ENCODE assay signal across 8 mouse cellular contexts in the genomic region with DNA sequence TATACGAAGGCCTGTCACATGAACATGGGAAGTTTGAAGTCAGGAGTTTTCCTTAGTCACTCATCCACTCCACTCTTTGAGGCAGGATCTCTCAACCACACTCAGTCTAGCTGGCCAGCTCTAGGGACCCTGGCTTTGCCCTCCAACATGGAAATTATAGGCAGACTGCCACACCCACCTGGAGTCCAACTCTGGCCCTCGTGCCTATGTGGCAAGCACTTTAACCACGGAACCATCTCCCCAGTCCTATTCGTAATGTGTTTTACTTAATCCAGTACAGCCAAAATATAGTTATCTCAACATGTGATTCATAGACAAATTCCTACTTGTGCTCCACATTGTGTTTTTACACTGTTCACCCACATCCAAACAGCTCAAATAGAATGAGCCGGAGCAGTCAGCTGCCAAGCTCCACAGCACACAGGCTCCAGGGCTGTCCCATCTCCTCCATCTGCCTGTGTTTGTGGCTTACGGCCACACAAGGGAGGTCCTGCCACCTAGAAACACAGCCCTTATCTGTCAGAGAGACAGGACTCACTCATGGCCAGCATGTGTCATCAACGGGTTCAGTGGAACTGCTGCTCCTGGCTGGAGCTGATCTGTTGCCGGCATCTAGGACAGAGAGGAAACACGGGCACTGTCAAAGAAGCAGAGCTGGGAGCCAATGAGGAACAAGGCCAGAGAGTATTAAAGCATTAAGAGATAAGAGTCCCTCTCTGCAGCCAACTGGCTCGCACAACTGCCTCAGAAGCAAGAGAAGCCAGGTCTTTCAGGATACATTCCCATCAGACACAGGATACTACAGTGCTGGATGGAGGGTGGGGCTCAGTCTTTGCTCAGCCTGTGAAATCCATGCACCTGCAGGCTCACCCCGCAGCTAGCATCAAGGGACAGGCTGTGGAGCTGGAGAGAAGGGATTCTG. TPM values are rescaled to one million over a fixed set of nuclear protein-coding genes. Genes with fewer than 3 reads are reported as not detected.
A peak's percentile ranks its signal among the peaks of the same experiment; 100 is the strongest.
DNase-seq lines count a peak whose midpoint lies in the region; ATAC-seq lines count a peak whose summit lies in the region.

No protein-coding gene starts in this region.

- DNase-seq in hindbrain, embryonic 10.5 days (ENCODE audit: low spot score): no peak
- DNase-seq in 3T3-L1 (ENCODE audit: low read depth, low spot score): peak; percentile 38
- peak; percentile 52 for DNase-seq in cerebellum, adult 8-10 months
- DNase-seq in c-Kit-positive CD71-positive TER-119-positive erythroid progenitor cells, embryonic 14.5 days (ENCODE audit: low spot score): no peak
- no peak for DNase-seq in thymus, postnatal 10 days (ENCODE audit: low spot score in 2 of 2)

- no peak overlapping the region for H3K4me3 ChIP-seq in hindbrain, embryonic 12.5 days
- no peak overlapping the region for H3K4me3 ChIP-seq in hindbrain, embryonic 10.5 days
- no peak overlapping the region for H3K4me3 ChIP-seq in heart, embryonic 12.5 days
- no peak overlapping the region for H3K4me3 ChIP-seq in limb, embryonic 13.5 days

- no peak overlapping the region for H3K9ac ChIP-seq in hindbrain, embryonic 12.5 days
- H3K9ac ChIP-seq in heart, embryonic 12.5 days: no peak overlapping the region
- no peak overlapping the region for H3K9ac ChIP-seq in limb, embryonic 13.5 days

- peaks cover 19% of the 10 kb centered on the region for H3K36me3 ChIP-seq in hindbrain, embryonic 12.5 days
- peaks cover 67% of the 10 kb centered on the region for H3K36me3 ChIP-seq in hindbrain, embryonic 10.5 days
- H3K36me3 ChIP-seq in heart, embryonic 12.5 days: no peaks in the 10 kb centered on the region
- peaks cover 46% of the 10 kb centered on the region for H3K36me3 ChIP-seq in limb, embryonic 13.5 days

- H3K9me3 ChIP-seq in hindbrain, embryonic 12.5 days (replicated peaks): no peaks in the 10 kb centered on the region
- peaks cover 4% of the 10 kb centered on the region; the same call in 1 of the 2 replicates for H3K9me3 ChIP-seq in hindbrain, embryonic 10.5 days
- H3K9me3 ChIP-seq in heart, embryonic 12.5 days (replicated peaks): no peaks in the 10 kb centered on the region
- no peaks in the 10 kb centered on the region for H3K9me3 ChIP-seq in limb, embryonic 13.5 days

- H3K4me2 ChIP-seq in hindbrain, embryonic 12.5 days (replicated peaks): no peak overlapping the region
- H3K4me2 ChIP-seq in heart, embryonic 12.5 days: peak overlapping the region; percentile 40
- H3K4me2 ChIP-seq in limb, embryonic 13.5 days (replicated peaks): peak overlapping the region; percentile 27

- WGBS in hindbrain, embryonic 12.5 days: 87% methylated on average over 11 of the region's 11 CpGs
- WGBS in hindbrain, embryonic 10.5 days: 89% methylated on average over 11 of the region's 11 CpGs
- WGBS in heart, embryonic 12.5 days: 37% methylated on average over 11 of the region's 11 CpGs
- 83% methylated on average over 11 of the region's 11 CpGs for WGBS in limb, embryonic 13.5 days

- H3K4me1 ChIP-seq in hindbrain, embryonic 12.5 days: peaks cover 22% of the 10 kb centered on the region
- peaks cover 19% of the 10 kb centered on the region for H3K4me1 ChIP-seq in hindbrain, embryonic 10.5 days (replicated peaks)
- H3K4me1 ChIP-seq in heart, embryonic 12.5 days (replicated peaks): peaks cover 69% of the 10 kb centered on the region
- peaks cover 79% of the 10 kb centered on the region for H3K4me1 ChIP-seq in limb, embryonic 13.5 days

- H3K27me3 ChIP-seq in hindbrain, embryonic 12.5 days: no peaks in the 10 kb centered on the region
- no peaks in the 10 kb centered on the region for H3K27me3 ChIP-seq in hindbrain, embryonic 10.5 days (ENCODE audit: insufficient read depth, poor library complexity, severe bottlenecking)
- no peaks in the 10 kb centered on the region for H3K27me3 ChIP-seq in heart, embryonic 12.5 days (replicated peaks)
- no peaks in the 10 kb centered on the region for H3K27me3 ChIP-seq in limb, embryonic 13.5 days

- 0 out of 2 replicates have a peak overlapping the region, but pooled peaks have one; percentile 19 for H3K27ac ChIP-seq in hindbrain, embryonic 12.5 days
- no peak overlapping the region for H3K27ac ChIP-seq in hindbrain, embryonic 10.5 days
- H3K27ac ChIP-seq in heart, embryonic 12.5 days (ENCODE audit: poor library complexity, severe bottlenecking): peak overlapping the region; percentile 33; the same call in 1 of the 2 replicates
- H3K27ac ChIP-seq in limb, embryonic 13.5 days: peak overlapping the region; percentile 79

- ATAC-seq in hindbrain, embryonic 12.5 days (ENCODE audit: low FRiP score): no peak
- ATAC-seq in heart, embryonic 12.5 days (ENCODE audit: insufficient number of reproducible peaks, low FRiP score): 0 out of 2 replicates have a peak, but pooled peaks have one; percentile 27
- no peak for ATAC-seq in limb, embryonic 13.5 days (ENCODE audit: low FRiP score, low read depth)

RNA-seq across cellular contexts. Expression of gene Rnf144a, which starts 10.0 kb away (rescaled TPM):
- polyA plus RNA-seq in hindbrain, embryonic 12.5 days (2016; fragmentation: Nextera tagmentation; extraction: Ambion mirVana): 40.0 and 43.2 TPM in 2 replicates
- 34.3 and 38.4 TPM in 2 replicates for polyA plus RNA-seq in hindbrain, embryonic 10.5 days (2016; fragmentation: Nextera tagmentation; extraction: Ambion mirVana)
- polyA plus RNA-seq in heart, embryonic 12.5 days (2016; fragmentation: Nextera tagmentation; extraction: Ambion mirVana): 10.0 and 11.3 TPM in 2 replicates
- polyA plus RNA-seq in limb, embryonic 13.5 days (2015; fragmentation: Nextera tagmentation; extraction: Ambion mirVana): 49.9 and 60.6 TPM in 2 replicates

RNA-seq across cellular contexts. Expression of gene Rsad2, which starts 51.2 kb away (rescaled TPM):
- polyA plus RNA-seq in hindbrain, embryonic 12.5 days (2016; fragmentation: Nextera tagmentation; extraction: Ambion mirVana): 0.60 and 0.70 TPM in 2 replicates
- polyA plus RNA-seq in hindbrain, embryonic 10.5 days (2016; fragmentation: Nextera tagmentation; extraction: Ambion mirVana): 0.30 and 0.35 TPM in 2 replicates
- 1.2 and 1.5 TPM in 2 replicates for polyA plus RNA-seq in heart, embryonic 12.5 days (2016; fragmentation: Nextera tagmentation; extraction: Ambion mirVana)
- 1.3 and 1.4 TPM in 2 replicates for polyA plus RNA-seq in limb, embryonic 13.5 days (2015; fragmentation: Nextera tagmentation; extraction: Ambion mirVana)

Comparison
In these comparisons a context has a peak if more than half of its experiments do, and no peak if none do; other contexts are left out.
1. DNase-seq: peak in 3T3-L1 (single experiment) and cerebellum, adult 8-10 months (single experiment); none in hindbrain, embryonic 10.5 days (single experiment), c-Kit-positive CD71-positive TER-119-positive erythroid progenitor cells, embryonic 14.5 days (single experiment) and thymus, postnatal 10 days (0 of 2).